ENCODE assay signal across 13 mouse cellular contexts in the genomic region with DNA sequence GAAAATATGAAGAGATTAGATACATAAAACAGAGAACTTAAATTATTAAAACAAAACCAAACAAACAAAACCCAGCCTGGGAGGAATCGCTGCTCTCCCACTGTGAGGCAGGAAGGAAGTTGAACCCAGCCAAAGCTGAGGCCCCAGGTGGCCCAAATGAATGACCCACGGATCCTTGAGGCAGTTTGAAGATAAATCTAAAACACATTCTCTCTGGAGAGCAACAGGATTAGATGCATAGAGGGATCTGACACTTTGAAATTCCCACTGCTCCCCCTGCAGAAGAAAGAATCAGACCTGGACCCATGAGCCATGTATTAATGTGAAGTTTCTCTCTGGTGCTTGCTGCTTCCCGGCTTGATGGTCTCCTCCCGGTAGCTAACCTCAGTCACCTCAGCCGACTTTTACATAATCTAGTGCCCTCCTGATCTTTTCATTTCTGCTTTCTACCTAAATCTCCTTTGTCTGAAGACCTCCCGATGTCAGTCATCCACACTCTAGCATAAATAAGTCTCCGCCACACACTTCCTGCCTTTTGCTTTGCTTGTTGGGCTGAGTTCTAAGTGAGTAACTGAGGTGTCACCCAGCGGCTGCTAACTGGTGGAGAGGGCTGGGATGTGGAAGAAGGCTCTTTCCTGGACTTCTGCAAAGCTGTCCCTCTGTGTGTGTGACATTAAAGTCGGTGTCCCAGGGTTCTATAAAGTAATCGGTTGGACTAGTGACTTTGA.
DNase-seq lines count a peak whose midpoint lies in the region; ATAC-seq and TF ChIP-seq lines count a peak whose summit lies in the region.
"Had no signal": no experiment of that assay in that cellular context is flagged by ENCODE, and none has a peak within 500 bp of the region (broad histone marks: within the 10 kb centered on the region; RNA-seq: fewer than 3 reads in every experiment).

No protein-coding gene starts in this region.

- peaks cover 3% of the 10 kb centered on the region; the same call in 1 of the 2 replicates for H3K4me1 ChIP-seq in lung, postnatal 0 days (ENCODE audit: insufficient read depth, low read depth, low read length)
- H3K4me1 ChIP-seq in midbrain, embryonic 16.5 days (ENCODE audit: control insufficient read depth, insufficient read depth, low read length): peaks cover 8% of the 10 kb centered on the region

- H3K9me3 ChIP-seq in lung, postnatal 0 days (ENCODE audit: low read length): no peaks in the 10 kb centered on the region
- no peaks in the 10 kb centered on the region for H3K9me3 ChIP-seq in midbrain, embryonic 16.5 days (replicated peaks; ENCODE audit: control insufficient read depth, low read length, poor library complexity, severe bottlenecking)
- H3K9me3 ChIP-seq: stomach, embryonic 15.5 days had no signal

- H3K27ac ChIP-seq in lung, postnatal 0 days (ENCODE audit: low read length): peak overlapping the region; percentile 71
- H3K27ac ChIP-seq in midbrain, embryonic 16.5 days (ENCODE audit: low read length): 0 out of 2 replicates have a peak overlapping the region, but pooled peaks have one; percentile 24

- peak; percentile 93 for DNase-seq in heart, adult 11 months
- no peak for DNase-seq in heart, postnatal 25 days (ENCODE audit: low spot score)
- DNase-seq in lung, postnatal 0 days (ENCODE audit: low spot score): peak; percentile 37
- DNase-seq in lung, postnatal 36 days: no peak
- peak; percentile 42 for DNase-seq in forelimb bud, embryonic 11.5 days (ENCODE audit: low read depth, low spot score)
- DNase-seq in ovary, postnatal 36 days (ENCODE audit: low spot score): no peak
- DNase-seq in left cerebral cortex, postnatal 36 days (ENCODE audit: low spot score in 2 of 2): no peak
- DNase-seq: B cell, adult 2 months; cerebellum, postnatal 36 days; gastrocnemius, postnatal 36 days; liver had no signal

- H3K27me3 ChIP-seq in lung, postnatal 0 days (replicated peaks; ENCODE audit: insufficient read depth, low read length): no peaks in the 10 kb centered on the region
- H3K27me3 ChIP-seq in midbrain, embryonic 16.5 days (ENCODE audit: control insufficient read depth, insufficient read depth, low read depth, low read length): no peaks in the 10 kb centered on the region
- H3K27me3 ChIP-seq: stomach, embryonic 15.5 days had no signal

- no peak overlapping the region for H3K9ac ChIP-seq in lung, postnatal 0 days (replicated peaks; ENCODE audit: low read depth)
- H3K9ac ChIP-seq in midbrain, embryonic 16.5 days (ENCODE audit: low read depth, low read length): no peak overlapping the region
- H3K9ac ChIP-seq: stomach, embryonic 15.5 days had no signal

- H3K4me3 ChIP-seq in lung, postnatal 0 days (ENCODE audit: low read depth, low read length): no peak overlapping the region
- H3K4me3 ChIP-seq in midbrain, embryonic 16.5 days (ENCODE audit: low read depth, low read length): no peak overlapping the region
- H3K4me3 ChIP-seq: stomach, embryonic 15.5 days had no signal

- no peaks in the 10 kb centered on the region for H3K36me3 ChIP-seq in lung, postnatal 0 days (ENCODE audit: insufficient read depth, low read length)
- H3K36me3 ChIP-seq in midbrain, embryonic 16.5 days (ENCODE audit: control insufficient read depth, insufficient read depth, low read length): no peaks in the 10 kb centered on the region
- H3K36me3 ChIP-seq: stomach, embryonic 15.5 days had no signal

- TF ChIP-seq EP300 in lung, postnatal 0 days (IDR thresholded peaks at IDR 0.05): no peak

- TF ChIP-seq CTCF in lung, postnatal 0 days (IDR thresholded peaks at IDR 0.05): peak; percentile 19; the same call in 1 of the 2 replicates

- intact Hi-C loops in heart, postnatal 25 days (cut with DNase I): loop anchor here (2.0 to 5.0 kb wide), 2 partner anchors 35 to 92 kb away; no protein-coding TSS in a partner anchor
- intact Hi-C loops in left cerebral cortex, postnatal 36 days (cut with DNase I): loop anchor here (5.0 kb wide), 1 partner anchor 48 kb away; no protein-coding TSS in a partner anchor

- ATAC-seq in lung, postnatal 0 days: no peak
- ATAC-seq in midbrain, embryonic 16.5 days: no peak

- 7% methylated on average over 10 of the region's 10 CpGs for WGBS in lung, postnatal 0 days
- 19% methylated on average over 10 of the region's 10 CpGs for WGBS in midbrain, embryonic 16.5 days

- H3K4me2 ChIP-seq in lung, postnatal 0 days (replicated peaks; ENCODE audit: low read depth, low read length): peak overlapping the region; percentile 25; the same call in 1 of the 2 replicates
- H3K4me2 ChIP-seq in midbrain, embryonic 16.5 days (ENCODE audit: low read length): no peak overlapping the region
- H3K4me2 ChIP-seq: stomach, embryonic 15.5 days had no signal

Comparison
In these comparisons a context has a peak if more than half of its experiments do, and no peak if none do; other contexts are left out.
1. DNase-seq: peak in heart, adult 11 months (single experiment), lung, postnatal 0 days (single experiment) and forelimb bud, embryonic 11.5 days (single experiment); none in heart, postnatal 25 days (single experiment), lung, postnatal 36 days (single experiment), ovary, postnatal 36 days (single experiment) and left cerebral cortex, postnatal 36 days (0 of 2).